Mouse (Mus musculus) hindbrain, embryonic 10.5 days (tissue): ENCODE measurements at regions not wholly inside any gene's neighbourhood (a gene's known extent, or its start where the extent isn't known, plus 50 kb on each side); places are given as distances from the start of the nearest gene placed in this dataset.

ENCODE experiments used
- DNase-seq: peaks from one replicate; pipeline ENCODE4 v3.0.0-alpha.2; 2017; ENCODE audit warnings: low spot score
- H3K27ac ChIP-seq: fragments of 300-500 bp; sonication (generic); 2 replicates; pipeline ENCODE4 v1.5.1; 2016; ENCODE audit warnings: mild to moderate bottlenecking, moderate library complexity
- H3K27me3 ChIP-seq: fragments of 300-500 bp; sonication (generic); 2 replicates; pipeline ENCODE4 v1.6.1; 2016; ENCODE audit warnings: mild to moderate bottlenecking; ENCODE audit not compliant: poor library complexity, insufficient read depth, severe bottlenecking
- H3K36me3 ChIP-seq: fragments of 300-500 bp; sonication (generic); 2 replicates; pipeline ENCODE4 v1.6.1; 2016; ENCODE audit warnings: mild to moderate bottlenecking, moderate library complexity
- H3K4me1 ChIP-seq: fragments of 300-500 bp; sonication (generic); replicated peaks from 2 replicates; pipeline ENCODE4 v1.6.1; 2016; ENCODE audit warnings: mild to moderate bottlenecking
- H3K4me3 ChIP-seq: fragments of 300-500 bp; sonication (generic); 2 replicates; pipeline ENCODE4 v1.5.1; 2016; ENCODE audit warnings: mild to moderate bottlenecking, moderate library complexity
- H3K9me3 ChIP-seq: fragments of 300-500 bp; sonication (generic); 2 replicates; pipeline ENCODE4 v1.6.1; 2016; ENCODE audit warnings: mild to moderate bottlenecking, moderate library complexity
- WGBS: fragments of 180-500 bp; shearing (Covaris S2); methylation state at CpG from one replicate; pipeline ENCODE4 v1.1.7; 2016; 5-methylcytosine and 5-hydroxymethylcytosine counted together

- 86% methylated on average over 1 of the region's 1 CpGs for WGBS
- Histone ChIP-seq H3K36me3 (no peaks in the 10 kb centered on the region), H3K27me3 (no peaks in the 10 kb centered on the region), H3K4me3 (no peak overlapping the region), H3K9me3 (no peaks in the 10 kb centered on the region), H3K4me1 (no peaks in the 10 kb centered on the region), H3K27ac (no peak overlapping the region)
- no peak for DNase-seq
These were observed 229.8 kb upstream of the Nrip1 start for GRCm38 (mm10) chr16:76603431-76603830.

GRCm38 (mm10) chr16:76600131-76600530 lies 226.5 kb upstream of the Nrip1 start:
- WGBS, result 81% methylated on average over 10 of the region's 10 CpGs
- no peaks in the 10 kb centered on the region for H3K9me3 ChIP-seq

GRCm38 (mm10) chr16:76591956-76592768 lies 218.5 kb upstream of the Nrip1 start:
- Histone ChIP-seq H3K27ac (no peak overlapping the region), H3K4me1 (no peaks in the 10 kb centered on the region), H3K9me3 (no peaks in the 10 kb centered on the region), H3K36me3 (no peaks in the 10 kb centered on the region), H3K4me3 (no peak overlapping the region), H3K27me3 (no peaks in the 10 kb centered on the region)
- 86% methylated on average over 4 of the region's 4 CpGs for WGBS
- DNase-seq, result no peak

More at GRCm38 (mm10) chr16:76600131-76600530, 226.5 kb upstream of the Nrip1 start:
- Histone ChIP-seq H3K36me3 (no peaks in the 10 kb centered on the region), H3K4me3 (no peak overlapping the region), H3K27me3 (no peaks in the 10 kb centered on the region), H3K4me1 (no peaks in the 10 kb centered on the region), H3K27ac (no peak overlapping the region)
- no peak for DNase-seq

- Histone ChIP-seq H3K27me3 (no peaks in the 10 kb centered on the region), H3K36me3 (no peaks in the 10 kb centered on the region), H3K9me3 (no peaks in the 10 kb centered on the region), H3K4me1 (no peaks in the 10 kb centered on the region), H3K4me3 (no peak overlapping the region), H3K27ac (no peak overlapping the region)
- no peak for DNase-seq
- WGBS, result 88% methylated on average over 2 of the region's 2 CpGs
These were observed 216.2 kb upstream of the Nrip1 start for GRCm38 (mm10) chr16:76589791-76590190.

- H3K4me3 ChIP-seq, result no peak overlapping the region
- H3K27me3 ChIP-seq, result no peaks in the 10 kb centered on the region
- H3K9me3 ChIP-seq, result no peaks in the 10 kb centered on the region
- no peaks in the 10 kb centered on the region for H3K4me1 ChIP-seq
- H3K27ac ChIP-seq, result no peak overlapping the region
- H3K36me3 ChIP-seq, result no peaks in the 10 kb centered on the region
- no peak for DNase-seq
- 86% methylated on average over 2 of the region's 2 CpGs for WGBS
These were observed 203.6 kb upstream of the Nrip1 start for GRCm38 (mm10) chr16:76577206-76577605.

GRCm38 (mm10) chr16:76575281-76575680 lies 201.7 kb upstream of the Nrip1 start:
- H3K36me3 ChIP-seq, result no peaks in the 10 kb centered on the region
- H3K27ac ChIP-seq, result no peak overlapping the region
- H3K4me3 ChIP-seq, result no peak overlapping the region
- WGBS, result 58% methylated on average over 3 of the region's 3 CpGs
- DNase-seq, result no peak
- no peaks in the 10 kb centered on the region for H3K4me1 ChIP-seq
- no peaks in the 10 kb centered on the region for H3K27me3 ChIP-seq
- H3K9me3 ChIP-seq, result no peaks in the 10 kb centered on the region

- WGBS, result 40% methylated on average over 11 of the region's 11 CpGs
- H3K4me1 ChIP-seq, result 0 out of 2 replicates have a peak, but pooled peaks cover 9% of the 10 kb centered on the region
- no peak overlapping the region for H3K27ac ChIP-seq
- H3K4me3 ChIP-seq, result no peak overlapping the region
- H3K9me3 ChIP-seq, result no peaks in the 10 kb centered on the region
- no peaks in the 10 kb centered on the region for H3K27me3 ChIP-seq
- DNase-seq, result no peak
- no peaks in the 10 kb centered on the region for H3K36me3 ChIP-seq
These were observed 192.6 kb upstream of the Nrip1 start for GRCm38 (mm10) chr16:76566220-76566619.

- no peaks in the 10 kb centered on the region for H3K27me3 ChIP-seq
- 0 out of 2 replicates have a peak, but pooled peaks cover under 1% of the 10 kb centered on the region for H3K9me3 ChIP-seq
- no peak for DNase-seq
- no peak overlapping the region for H3K27ac ChIP-seq
- H3K36me3 ChIP-seq, result no peaks in the 10 kb centered on the region
- H3K4me1 ChIP-seq, result no peaks in the 10 kb centered on the region
- no peak overlapping the region for H3K4me3 ChIP-seq
- 85% methylated on average over 4 of the region's 4 CpGs for WGBS
These were observed 181.2 kb upstream of the Nrip1 start for GRCm38 (mm10) chr16:76554846-76555245.

GRCm38 (mm10) chr16:76549628-76550027 lies 176.0 kb upstream of the Nrip1 start:
- Histone ChIP-seq H3K36me3 (no peaks in the 10 kb centered on the region), H3K27ac (no peak overlapping the region), H3K4me1 (no peaks in the 10 kb centered on the region), H3K4me3 (no peak overlapping the region), H3K9me3 (0 out of 2 replicates have a peak, but pooled peaks cover 2% of the 10 kb centered on the region), H3K27me3 (no peaks in the 10 kb centered on the region)
- no peak for DNase-seq
- WGBS, result 86% methylated on average over 5 of the region's 5 CpGs

- Histone ChIP-seq H3K4me3 (no peak overlapping the region), H3K4me1 (no peaks in the 10 kb centered on the region), H3K27ac (no peak overlapping the region), H3K27me3 (no peaks in the 10 kb centered on the region), H3K9me3 (0 out of 2 replicates have a peak, but pooled peaks cover 2% of the 10 kb centered on the region), H3K36me3 (no peaks in the 10 kb centered on the region)
- 85% methylated on average over 4 of the region's 4 CpGs for WGBS
- no peak for DNase-seq
These were observed 173.5 kb upstream of the Nrip1 start for GRCm38 (mm10) chr16:76547087-76547486.

GRCm38 (mm10) chr16:76546632-76547031 lies 173.0 kb upstream of the Nrip1 start:
- WGBS, result 87% methylated on average over 2 of the region's 2 CpGs
- Histone ChIP-seq H3K27ac (no peak overlapping the region), H3K9me3 (0 out of 2 replicates have a peak, but pooled peaks cover 2% of the 10 kb centered on the region), H3K4me3 (no peak overlapping the region), H3K27me3 (no peaks in the 10 kb centered on the region), H3K36me3 (no peaks in the 10 kb centered on the region), H3K4me1 (0 out of 2 replicates have a peak, but pooled peaks cover 3% of the 10 kb centered on the region)
- DNase-seq, result no peak

- Histone ChIP-seq H3K36me3 (no peaks in the 10 kb centered on the region), H3K27me3 (no peaks in the 10 kb centered on the region), H3K27ac (no peak overlapping the region), H3K9me3 (0 out of 2 replicates have a peak, but pooled peaks cover 2% of the 10 kb centered on the region), H3K4me3 (no peak overlapping the region), H3K4me1 (0 out of 2 replicates have a peak, but pooled peaks cover 6% of the 10 kb centered on the region)
- WGBS, result 81% methylated on average over 2 of the region's 2 CpGs
- no peak for DNase-seq
These were observed 172.3 kb upstream of the Nrip1 start for GRCm38 (mm10) chr16:76545942-76546341.

- 89% methylated on average over 4 of the region's 4 CpGs for WGBS
These were observed 171.3 kb upstream of the Nrip1 start for GRCm38 (mm10) chr16:76544972-76545371.

More at GRCm38 (mm10) chr16:76544972-76545371, 171.3 kb upstream of the Nrip1 start:
- Histone ChIP-seq H3K4me3 (no peak overlapping the region), H3K9me3 (0 out of 2 replicates have a peak, but pooled peaks cover 2% of the 10 kb centered on the region), H3K27me3 (no peaks in the 10 kb centered on the region), H3K36me3 (no peaks in the 10 kb centered on the region), H3K27ac (no peak overlapping the region), H3K4me1 (peaks cover 14% of the 10 kb centered on the region)
- DNase-seq, result no peak
